Mouse (Mus musculus): ENCODE data around the gene Asic5. TPM values are rescaled to one million over a fixed set of nuclear protein-coding genes. Genes with fewer than 3 reads are reported as not detected.

The Asic5 gene
- polyA plus RNA-seq, 2 experiments: not detected

DNA sequence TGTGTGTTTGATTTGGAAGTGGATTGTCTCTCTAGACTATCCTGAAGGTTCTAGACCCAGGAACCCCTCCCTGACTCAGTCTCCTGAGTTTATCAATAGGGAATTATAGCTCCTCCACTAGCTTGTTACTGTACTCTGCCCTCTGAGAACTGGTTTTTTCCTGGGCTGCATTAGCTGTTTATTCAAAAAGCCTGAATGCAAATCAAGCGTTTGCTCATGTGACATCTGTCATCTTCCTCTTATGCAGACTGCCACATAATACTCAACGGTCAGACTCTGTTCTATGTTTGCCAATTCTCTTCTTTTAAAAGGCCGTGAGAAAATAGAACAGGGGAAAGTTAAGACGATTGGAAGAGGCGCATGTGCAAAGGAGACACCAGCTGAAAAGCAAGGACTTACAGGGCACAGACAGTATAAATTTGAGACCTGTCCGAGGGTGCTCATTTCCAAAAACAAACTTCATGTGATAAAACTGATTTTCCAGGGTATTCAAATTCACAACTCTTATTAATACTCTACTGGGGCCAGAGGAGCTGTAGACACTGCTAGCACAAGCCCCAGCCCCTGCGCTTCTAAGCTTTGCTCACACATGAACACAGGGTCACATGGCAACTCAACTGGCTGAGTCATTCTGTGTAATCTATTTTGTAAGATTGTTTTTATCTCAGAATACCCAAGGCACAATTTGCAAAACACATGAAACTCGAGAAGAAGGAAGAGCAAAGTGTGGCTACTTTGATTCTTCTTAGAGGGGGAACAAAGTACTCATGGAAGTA is 1.2 kb downstream of the Asic5 start:
- no peak for ATAC-seq (ENCODE audit: low FRiP score, low read depth)
- Histone ChIP-seq H3K36me3 (ENCODE audit: control insufficient read depth, insufficient read depth, low read length) (no peaks in the 10 kb centered on the region), H3K27me3 (ENCODE audit: control insufficient read depth, insufficient read depth, low read length) (no peaks in the 10 kb centered on the region)

DNA sequence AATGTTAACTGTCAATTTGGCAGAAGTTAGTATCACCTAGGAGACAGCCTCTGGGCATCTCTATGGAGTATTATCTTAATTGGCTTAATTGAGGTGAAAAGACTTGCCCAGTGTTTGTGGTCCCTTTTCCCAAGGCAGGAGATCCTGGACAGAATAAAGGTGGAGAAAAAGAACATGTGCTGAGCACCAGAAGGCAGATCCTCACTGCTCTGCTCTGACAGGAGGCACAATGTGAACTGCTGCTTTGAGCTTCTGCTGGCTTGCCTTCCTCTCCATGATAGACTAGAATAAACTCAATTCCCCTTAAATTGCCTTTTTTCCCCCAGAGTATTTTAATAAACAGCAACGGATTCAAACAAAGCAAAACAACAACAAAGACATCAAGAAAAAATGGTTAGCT is 3.0 kb downstream of the Asic5 start:
- H3K36me3 ChIP-seq (ENCODE audit: control insufficient read depth, insufficient read depth, low read length): no peaks in the 10 kb centered on the region
- ATAC-seq (ENCODE audit: low FRiP score, low read depth): no peak
- no peak overlapping the region for H3K4me3 ChIP-seq (replicated peaks; ENCODE audit: low read length)
- DNase-seq (ENCODE audit: low spot score): no peak
- no peak overlapping the region for H3K27ac ChIP-seq (replicated peaks; ENCODE audit: low read depth, low read length)
- no peak for TF ChIP-seq POLR2A (IDR thresholded peaks at IDR 0.05; ENCODE audit: borderline replicate concordance, extremely low read depth, insufficient read depth, insufficient read length)
- no peaks in the 10 kb centered on the region for H3K27me3 ChIP-seq (ENCODE audit: control insufficient read depth, insufficient read depth, low read length)
- no peaks in the 10 kb centered on the region for H3K4me1 ChIP-seq (ENCODE audit: control insufficient read depth, insufficient read depth, low read length)
- WGBS: 48% methylated on average over 1 of the region's 1 CpGs
- no peak overlapping the region for H3K9ac ChIP-seq (ENCODE audit: low read depth, low read length, severe bottlenecking)
- no peak overlapping the region for H3K4me2 ChIP-seq (replicated peaks; ENCODE audit: low read depth, low read length, severe bottlenecking)
- H3K9me3 ChIP-seq (ENCODE audit: control insufficient read depth, low read length): no peaks in the 10 kb centered on the region

More for the DNA sequence above, 1.2 kb downstream of the Asic5 start:
- WGBS: 80% methylated on average over 8 of the region's 8 CpGs
- Histone ChIP-seq H3K9ac (ENCODE audit: low read depth, low read length, severe bottlenecking) (no peak overlapping the region), H3K4me1 (ENCODE audit: control insufficient read depth, insufficient read depth, low read length) (no peaks in the 10 kb centered on the region), H3K9me3 (ENCODE audit: control insufficient read depth, low read length) (no peaks in the 10 kb centered on the region), H3K4me2 (replicated peaks; ENCODE audit: low read depth, low read length, severe bottlenecking) (no peak overlapping the region), H3K27ac (replicated peaks; ENCODE audit: low read depth, low read length) (no peak overlapping the region), H3K4me3 (replicated peaks; ENCODE audit: low read length) (no peak overlapping the region)
- TF ChIP-seq POLR2A (IDR thresholded peaks at IDR 0.05; ENCODE audit: borderline replicate concordance, extremely low read depth, insufficient read depth, insufficient read length): no peak
- no peak for DNase-seq (ENCODE audit: low spot score)

DNA sequence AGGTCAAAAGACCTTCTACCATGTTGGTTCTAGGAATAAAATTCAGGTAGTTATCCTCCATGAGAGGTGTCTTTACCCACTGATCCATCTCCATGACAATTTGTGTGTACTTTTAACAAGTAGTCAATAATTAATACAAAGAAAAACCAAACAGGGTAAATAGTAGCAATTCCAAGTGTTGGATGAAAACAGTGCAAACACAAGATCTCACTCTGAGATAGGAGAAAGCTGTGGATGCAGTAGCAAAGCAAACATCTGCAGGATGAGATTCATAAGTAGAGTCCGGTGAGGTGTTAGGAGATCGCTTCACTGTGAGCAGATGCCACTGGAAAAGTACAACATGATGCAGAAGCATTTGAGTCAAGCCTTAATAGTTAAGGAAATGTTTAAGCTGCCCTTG is 4.0 kb downstream of the Asic5 start:
- Histone ChIP-seq H3K9ac (ENCODE audit: low read depth, low read length, severe bottlenecking) (no peak overlapping the region), H3K4me1 (ENCODE audit: control insufficient read depth, insufficient read depth, low read length) (no peaks in the 10 kb centered on the region), H3K27me3 (ENCODE audit: control insufficient read depth, insufficient read depth, low read length) (no peaks in the 10 kb centered on the region), H3K4me2 (replicated peaks; ENCODE audit: low read depth, low read length, severe bottlenecking) (no peak overlapping the region), H3K9me3 (ENCODE audit: control insufficient read depth, low read length) (no peaks in the 10 kb centered on the region), H3K27ac (replicated peaks; ENCODE audit: low read depth, low read length) (no peak overlapping the region), H3K36me3 (ENCODE audit: control insufficient read depth, insufficient read depth, low read length) (no peaks in the 10 kb centered on the region), H3K4me3 (replicated peaks; ENCODE audit: low read length) (no peak overlapping the region)
- no peak for TF ChIP-seq POLR2A (IDR thresholded peaks at IDR 0.05; ENCODE audit: borderline replicate concordance, extremely low read depth, insufficient read depth, insufficient read length)
- 97% methylated on average over 2 of the region's 2 CpGs for WGBS
- no peak for ATAC-seq (ENCODE audit: low FRiP score, low read depth)
- DNase-seq (ENCODE audit: low spot score): no peak

DNA sequence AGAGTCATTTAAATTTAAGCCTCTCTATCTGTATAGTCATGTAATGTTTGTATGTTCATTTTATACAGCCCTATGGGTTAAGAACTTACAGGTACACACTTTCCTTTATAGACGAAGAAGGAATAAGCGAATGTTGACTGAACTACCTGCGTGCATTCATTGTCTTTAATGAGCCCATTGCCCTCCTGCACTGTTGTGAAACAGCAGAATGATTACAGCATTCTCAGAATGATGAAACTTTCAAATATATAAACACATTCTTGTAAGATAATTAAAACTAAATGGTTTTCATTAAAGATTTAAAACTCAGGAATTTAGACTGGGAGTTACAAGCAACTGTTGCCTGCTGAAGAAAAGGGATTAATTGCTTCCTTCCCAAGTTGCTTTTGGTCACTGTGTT is 5.5 kb downstream of the Asic5 start:
- Histone ChIP-seq H3K36me3 (ENCODE audit: control insufficient read depth, insufficient read depth, low read length) (no peaks in the 10 kb centered on the region), H3K4me3 (replicated peaks; ENCODE audit: low read length) (no peak overlapping the region), H3K4me2 (replicated peaks; ENCODE audit: low read depth, low read length, severe bottlenecking) (no peak overlapping the region), H3K27ac (replicated peaks; ENCODE audit: low read depth, low read length) (no peak overlapping the region), H3K4me1 (ENCODE audit: control insufficient read depth, insufficient read depth, low read length) (no peaks in the 10 kb centered on the region), H3K9ac (ENCODE audit: low read depth, low read length, severe bottlenecking) (no peak overlapping the region), H3K27me3 (ENCODE audit: control insufficient read depth, insufficient read depth, low read length) (no peaks in the 10 kb centered on the region), H3K9me3 (ENCODE audit: control insufficient read depth, low read length) (no peaks in the 10 kb centered on the region)
- no peak for TF ChIP-seq POLR2A (IDR thresholded peaks at IDR 0.05; ENCODE audit: borderline replicate concordance, extremely low read depth, insufficient read depth, insufficient read length)
- no peak for ATAC-seq (ENCODE audit: low FRiP score, low read depth)
- no peak for DNase-seq (ENCODE audit: low spot score)
- WGBS: 85% methylated on average over 3 of the region's 3 CpGs

DNA sequence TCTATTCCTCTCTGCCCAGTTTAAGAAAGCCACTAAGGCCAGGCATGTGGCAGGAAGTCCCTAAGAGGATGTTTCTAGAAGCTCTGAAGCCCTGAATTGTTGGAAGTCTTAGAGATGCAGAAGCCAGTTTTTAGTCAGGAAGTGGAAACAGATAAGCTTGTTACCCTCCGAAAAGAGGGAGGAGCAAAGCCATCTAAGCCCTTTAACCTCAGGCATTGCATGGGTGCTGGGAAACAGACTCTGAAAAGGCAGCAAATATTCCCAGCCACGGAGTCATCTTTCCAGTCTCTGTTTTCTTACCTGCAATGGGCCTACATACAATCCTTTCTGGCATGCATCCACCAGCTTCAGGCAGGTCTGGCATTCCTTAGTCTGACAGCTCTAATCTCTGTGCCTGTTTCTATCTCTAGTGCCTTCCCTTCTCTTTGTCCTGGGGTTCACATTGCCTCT is 7.6 kb downstream of the Asic5 start:
- H3K9me3 ChIP-seq (ENCODE audit: control insufficient read depth, low read length): no peaks in the 10 kb centered on the region
- ATAC-seq (ENCODE audit: low FRiP score, low read depth) (no peak), DNase-seq (ENCODE audit: low spot score) (no peak)
- H3K4me2 ChIP-seq (replicated peaks; ENCODE audit: low read depth, low read length, severe bottlenecking): no peak overlapping the region
- TF ChIP-seq POLR2A (IDR thresholded peaks at IDR 0.05; ENCODE audit: borderline replicate concordance, extremely low read depth, insufficient read depth, insufficient read length): no peak
- H3K27ac ChIP-seq (replicated peaks; ENCODE audit: low read depth, low read length): no peak overlapping the region
- 44% methylated on average over 2 of the region's 2 CpGs for WGBS
- no peaks in the 10 kb centered on the region for H3K27me3 ChIP-seq (ENCODE audit: control insufficient read depth, insufficient read depth, low read length)
- H3K4me3 ChIP-seq (replicated peaks; ENCODE audit: low read length): no peak overlapping the region
- H3K36me3 ChIP-seq (ENCODE audit: control insufficient read depth, insufficient read depth, low read length): no peaks in the 10 kb centered on the region
- no peaks in the 10 kb centered on the region for H3K4me1 ChIP-seq (ENCODE audit: control insufficient read depth, insufficient read depth, low read length)
- H3K9ac ChIP-seq (ENCODE audit: low read depth, low read length, severe bottlenecking): no peak overlapping the region
